Mouse (Mus musculus): ENCODE data around the gene Slc17a2. TPM values are rescaled to one million over a fixed set of nuclear protein-coding genes. Genes with fewer than 3 reads are reported as not detected.
A peak's percentile ranks its signal among the peaks of the same experiment; 100 is the strongest.
"Not testable (repeated sequence)": the region's sequence is repeated elsewhere in the genome, so short reads cannot be mapped to it uniquely, and the experiment has no call there.

The Slc17a2 gene
- total and polyA plus RNA-seq, 2 experiments from 2014 or later: 0.11 TPM; not detected in 1

DNA sequence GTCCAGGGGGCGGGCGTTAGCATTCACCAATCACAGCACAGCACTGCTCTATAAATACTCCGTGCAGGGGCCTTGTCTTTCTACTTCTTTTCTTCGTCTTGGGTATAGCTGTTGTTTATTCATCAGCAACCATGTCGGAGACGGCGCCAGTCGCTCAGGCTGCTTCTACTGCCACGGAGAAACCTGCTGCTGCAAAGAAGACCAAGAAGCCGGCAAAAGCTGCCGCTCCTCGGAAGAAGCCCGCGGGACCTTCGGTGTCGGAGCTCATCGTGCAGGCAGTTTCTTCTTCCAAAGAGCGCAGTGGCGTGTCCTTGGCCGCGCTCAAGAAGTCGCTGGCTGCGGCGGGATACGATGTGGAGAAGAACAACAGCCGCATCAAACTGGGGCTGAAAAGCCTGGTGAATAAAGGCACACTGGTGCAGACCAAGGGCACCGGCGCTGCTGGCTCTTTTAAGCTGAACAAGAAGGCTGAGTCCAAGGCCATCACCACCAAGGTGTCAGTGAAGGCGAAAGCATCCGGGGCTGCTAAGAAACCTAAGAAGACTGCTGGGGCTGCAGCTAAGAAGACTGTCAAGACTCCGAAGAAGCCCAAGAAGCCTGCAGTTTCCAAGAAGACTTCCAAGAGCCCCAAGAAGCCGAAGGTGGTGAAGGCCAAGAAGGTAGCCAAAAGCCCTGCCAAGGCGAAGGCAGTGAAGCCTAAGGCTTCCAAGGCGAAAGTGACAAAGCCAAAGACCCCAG is 43.0 kb upstream of the Slc17a2 start, which contains the start of gene Hist1h1a:
Gene Hist1h1a (plus strand): TSS at position 81 of the 738 bp plus-strand sequence.
- Histone ChIP-seq H3K9ac (replicated peaks; ENCODE audit: low read length, poor library complexity, severe bottlenecking) (peak within 1 kb of the TSS; percentile 65), H3K27ac (ENCODE audit: low read depth, low read length) (peak within 1 kb of the TSS; percentile 67), H3K4me1 (ENCODE audit: insufficient read depth, low read length) (0 out of 2 replicates have a peak, but pooled peaks cover 4% of the 10 kb centered on the region), H3K9me3 (ENCODE audit: low read length) (no peaks in the 10 kb centered on the region), H3K36me3 (ENCODE audit: insufficient read depth, low read length) (no peaks in the 10 kb centered on the region), H3K4me2 (ENCODE audit: low read depth, low read length, poor library complexity, severe bottlenecking) (peak within 1 kb of the TSS; percentile 82), H3K27me3 (ENCODE audit: insufficient read depth, low read length) (no peaks in the 10 kb centered on the region), H3K4me3 (ENCODE audit: low read depth, low read length) (peak within 1 kb of the TSS; percentile 58)
- 2% methylated on average over 34 of the region's 34 CpGs for WGBS
- DNase-seq (ENCODE audit: low spot score) (peak; percentile 96), ATAC-seq (ENCODE audit: low FRiP score) (peak; percentile 58)
- no peak for TF ChIP-seq CTCF (IDR thresholded peaks at IDR 0.05)

DNA sequence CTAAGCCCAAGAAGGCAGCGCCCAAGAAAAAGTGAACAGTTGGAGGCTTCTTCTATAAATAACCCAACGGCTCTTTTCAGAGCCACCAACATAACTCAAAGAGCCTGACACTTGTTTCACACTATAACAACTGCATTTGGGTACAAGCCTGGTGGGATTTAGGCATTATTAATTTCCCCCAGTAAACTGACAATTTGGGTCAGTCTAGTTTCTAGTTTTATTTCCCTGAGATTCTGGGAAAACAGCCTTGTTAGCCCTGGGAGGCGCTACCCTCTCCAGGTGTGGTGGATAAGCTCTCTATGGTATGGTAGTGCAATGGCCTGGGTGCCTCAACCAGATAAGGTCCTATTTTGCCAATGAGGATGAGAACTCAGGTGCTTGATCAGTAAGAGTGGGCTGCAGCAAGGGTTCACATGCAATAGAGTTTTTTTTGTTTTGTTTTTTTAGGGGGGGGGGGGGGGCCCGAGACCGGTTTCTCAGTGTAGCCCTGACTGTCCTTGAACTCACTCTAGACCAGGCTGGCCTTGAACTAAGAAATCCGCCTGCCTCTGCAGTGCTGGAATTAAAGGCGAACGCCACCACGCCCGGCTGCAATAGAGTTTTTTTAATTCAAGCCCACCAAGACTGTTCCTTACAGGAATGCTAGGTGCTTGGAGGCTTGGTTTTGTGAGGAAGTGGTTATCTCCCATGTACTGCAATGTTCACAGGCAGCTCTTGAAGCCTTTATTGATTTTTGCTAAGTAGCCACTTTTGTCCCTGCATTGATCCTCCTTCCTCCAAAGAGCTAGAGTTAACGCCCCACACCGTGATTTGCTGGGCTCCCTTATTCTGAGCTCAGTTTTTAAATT is 42.2 kb upstream of the Slc17a2 start:
- no peak for TF ChIP-seq CTCF (IDR thresholded peaks at IDR 0.05)
- Histone ChIP-seq H3K9ac (replicated peaks; ENCODE audit: low read length, poor library complexity, severe bottlenecking) (peak overlapping the region; percentile 65; the same call in 1 of the 2 replicates), H3K27ac (ENCODE audit: low read depth, low read length) (peak overlapping the region; percentile 67; the same call in 1 of the 2 replicates), H3K4me2 (ENCODE audit: low read depth, low read length, poor library complexity, severe bottlenecking) (peak overlapping the region; percentile 82), H3K36me3 (ENCODE audit: insufficient read depth, low read length) (no peaks in the 10 kb centered on the region), H3K9me3 (ENCODE audit: low read length) (no peaks in the 10 kb centered on the region), H3K4me3 (ENCODE audit: low read depth, low read length) (peak overlapping the region; percentile 58), H3K4me1 (ENCODE audit: insufficient read depth, low read length) (0 out of 2 replicates have a peak, but pooled peaks cover 4% of the 10 kb centered on the region), H3K27me3 (ENCODE audit: insufficient read depth, low read length) (no peaks in the 10 kb centered on the region)
- DNase-seq (ENCODE audit: low spot score) (no peak), ATAC-seq (ENCODE audit: low FRiP score) (no peak)
- WGBS: 36% methylated on average over 12 of the region's 12 CpGs

DNA sequence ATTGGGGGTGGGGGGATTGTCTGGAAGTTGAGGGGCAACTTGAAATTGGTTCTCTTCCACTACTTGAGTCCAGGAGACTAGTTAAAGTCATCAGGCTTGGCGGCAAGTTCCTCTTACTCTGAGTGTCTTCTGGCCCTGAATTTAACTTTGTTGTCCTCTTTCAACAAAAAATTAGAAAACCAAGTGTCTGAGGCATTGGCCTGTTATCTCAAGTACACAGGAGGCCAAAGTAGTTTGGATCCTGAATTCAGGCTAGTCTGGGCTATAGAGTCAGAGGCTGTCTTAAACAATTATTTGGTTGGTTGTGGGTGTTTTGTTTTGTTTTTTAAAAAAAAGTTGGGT is 41.6 kb upstream of the Slc17a2 start:
- no peak overlapping the region for H3K9ac ChIP-seq (replicated peaks; ENCODE audit: low read length, poor library complexity, severe bottlenecking)
- H3K9me3 ChIP-seq (ENCODE audit: low read length): no peaks in the 10 kb centered on the region
- DNase-seq (ENCODE audit: low spot score) (no peak), ATAC-seq (ENCODE audit: low FRiP score) (no peak)
- WGBS: 54% methylated on average over 1 of the region's 1 CpGs
- H3K4me3 ChIP-seq (ENCODE audit: low read depth, low read length): no peak overlapping the region
- no peak for TF ChIP-seq CTCF (IDR thresholded peaks at IDR 0.05)
- H3K27me3 ChIP-seq (ENCODE audit: insufficient read depth, low read length): no peaks in the 10 kb centered on the region
- no peak overlapping the region for H3K27ac ChIP-seq (ENCODE audit: low read depth, low read length)
- 0 out of 2 replicates have a peak, but pooled peaks cover 4% of the 10 kb centered on the region for H3K4me1 ChIP-seq (ENCODE audit: insufficient read depth, low read length)
- H3K4me2 ChIP-seq (ENCODE audit: low read depth, low read length, poor library complexity, severe bottlenecking): no peak overlapping the region
- H3K36me3 ChIP-seq (ENCODE audit: insufficient read depth, low read length): no peaks in the 10 kb centered on the region

DNA sequence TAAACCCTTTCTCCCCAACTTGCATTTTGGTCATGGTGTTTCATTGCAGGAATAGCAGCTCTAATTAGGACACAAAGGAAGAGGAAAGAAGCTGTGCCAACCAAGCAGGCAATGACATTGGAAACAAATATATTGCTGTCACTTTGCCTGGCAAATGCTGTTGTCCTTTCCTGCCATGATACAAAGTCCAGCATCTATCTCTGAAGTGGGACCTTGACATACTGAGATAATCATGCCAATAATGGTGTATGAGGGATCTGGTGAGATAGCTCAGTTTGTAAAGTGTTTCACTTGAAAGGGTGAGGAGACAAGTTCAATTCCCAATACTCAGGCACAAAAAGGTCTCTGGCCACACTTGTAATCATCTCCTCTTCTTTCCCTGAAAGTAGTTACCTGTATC is 40.0 kb upstream of the Slc17a2 start:
- Histone ChIP-seq H3K4me1 (ENCODE audit: insufficient read depth, low read length) (0 out of 2 replicates have a peak, but pooled peaks cover 4% of the 10 kb centered on the region), H3K4me2 (ENCODE audit: low read depth, low read length, poor library complexity, severe bottlenecking) (no peak overlapping the region), H3K9ac (replicated peaks; ENCODE audit: low read length, poor library complexity, severe bottlenecking) (no peak overlapping the region), H3K36me3 (ENCODE audit: insufficient read depth, low read length) (no peaks in the 10 kb centered on the region), H3K4me3 (ENCODE audit: low read depth, low read length) (no peak overlapping the region), H3K27me3 (ENCODE audit: insufficient read depth, low read length) (no peaks in the 10 kb centered on the region), H3K9me3 (ENCODE audit: low read length) (no peaks in the 10 kb centered on the region), H3K27ac (ENCODE audit: low read depth, low read length) (no peak overlapping the region)
- TF ChIP-seq CTCF (IDR thresholded peaks at IDR 0.05): no peak
- ATAC-seq (ENCODE audit: low FRiP score) (no peak), DNase-seq (ENCODE audit: low spot score) (no peak)

DNA sequence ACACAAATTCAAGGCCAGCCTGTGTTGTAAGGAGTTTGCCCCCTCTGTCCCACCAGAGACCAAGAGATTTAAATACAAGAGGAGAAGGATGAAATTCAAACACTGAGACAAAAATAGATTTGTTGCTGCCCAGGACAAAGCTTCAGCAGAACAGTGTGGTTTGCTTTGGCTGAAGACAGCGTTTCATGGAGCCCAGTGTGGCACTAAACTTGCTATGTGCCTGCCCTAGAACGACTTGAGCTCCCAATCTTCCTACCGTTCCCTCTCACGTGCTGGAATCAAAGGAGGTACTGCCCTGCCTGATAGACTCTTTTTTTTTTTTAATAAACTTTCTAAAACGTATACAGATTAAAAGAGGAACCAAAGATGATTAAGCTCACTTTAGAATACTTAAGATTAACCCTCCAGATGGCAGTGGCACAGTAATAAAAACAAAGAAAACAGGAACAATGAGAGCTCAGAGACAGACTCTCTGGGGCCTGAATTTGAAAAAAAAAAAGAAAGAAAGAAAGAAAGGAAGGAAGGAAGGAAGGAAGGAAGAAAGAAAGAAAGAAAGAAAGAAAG is 37.9 kb upstream of the Slc17a2 start:
- DNase-seq (ENCODE audit: low spot score): no peak
- Histone ChIP-seq H3K9me3 (ENCODE audit: low read length) (no peaks in the 10 kb centered on the region), H3K27ac (ENCODE audit: low read depth, low read length) (no peak overlapping the region), H3K27me3 (ENCODE audit: insufficient read depth, low read length) (no peaks in the 10 kb centered on the region), H3K4me3 (ENCODE audit: low read depth, low read length) (no peak overlapping the region), H3K4me1 (ENCODE audit: insufficient read depth, low read length) (0 out of 2 replicates have a peak, but pooled peaks cover 8% of the 10 kb centered on the region), H3K36me3 (ENCODE audit: insufficient read depth, low read length) (no peaks in the 10 kb centered on the region), H3K4me2 (ENCODE audit: low read depth, low read length, poor library complexity, severe bottlenecking) (no peak overlapping the region), H3K9ac (replicated peaks; ENCODE audit: low read length, poor library complexity, severe bottlenecking) (no peak overlapping the region)
- ATAC-seq (ENCODE audit: low FRiP score): no peak
- WGBS: 29% methylated on average over 5 of the region's 5 CpGs
- TF ChIP-seq CTCF (IDR thresholded peaks at IDR 0.05): no peak

DNA sequence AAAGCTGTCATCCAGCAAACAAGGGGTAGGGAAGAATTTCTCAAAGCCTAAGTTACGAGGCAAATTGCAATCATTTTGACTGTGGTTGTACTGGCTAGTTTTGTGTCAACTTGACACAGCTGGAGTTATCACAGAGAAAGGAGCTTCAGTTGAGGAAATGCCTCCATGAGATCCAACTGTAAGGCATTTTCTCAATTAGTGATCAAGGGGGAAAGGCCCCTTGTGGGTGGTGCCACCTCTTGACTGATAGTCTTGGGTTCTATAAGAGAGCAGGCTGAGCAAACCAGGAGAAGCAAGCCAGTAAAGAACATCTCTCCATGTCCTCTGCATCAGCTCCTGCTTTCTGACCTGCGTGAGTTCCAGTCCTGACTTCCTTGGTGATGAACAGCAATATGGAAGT is 37.2 kb upstream of the Slc17a2 start, which contains the start of gene Trim38:
Gene Trim38 (plus strand): TSS at position 301 of the 400 bp plus-strand sequence.
- H3K27ac ChIP-seq (ENCODE audit: low read depth, low read length); H3K4me3 ChIP-seq (ENCODE audit: low read depth, low read length); H3K27me3 ChIP-seq (ENCODE audit: insufficient read depth, low read length); H3K9me3 ChIP-seq (ENCODE audit: low read length); H3K4me2 ChIP-seq (ENCODE audit: low read depth, low read length, poor library complexity, severe bottlenecking); H3K36me3 ChIP-seq (ENCODE audit: insufficient read depth, low read length); DNase-seq (ENCODE audit: low spot score); H3K9ac ChIP-seq (replicated peaks; ENCODE audit: low read length, poor library complexity, severe bottlenecking); H3K4me1 ChIP-seq (ENCODE audit: insufficient read depth, low read length); ATAC-seq (ENCODE audit: low FRiP score): not testable (repeated sequence)
- 86% methylated on average over 2 of the region's 2 CpGs for WGBS
